Mouse (Mus musculus): ENCODE results near the gene Tmem59.

Tmem59 gene

DNA sequence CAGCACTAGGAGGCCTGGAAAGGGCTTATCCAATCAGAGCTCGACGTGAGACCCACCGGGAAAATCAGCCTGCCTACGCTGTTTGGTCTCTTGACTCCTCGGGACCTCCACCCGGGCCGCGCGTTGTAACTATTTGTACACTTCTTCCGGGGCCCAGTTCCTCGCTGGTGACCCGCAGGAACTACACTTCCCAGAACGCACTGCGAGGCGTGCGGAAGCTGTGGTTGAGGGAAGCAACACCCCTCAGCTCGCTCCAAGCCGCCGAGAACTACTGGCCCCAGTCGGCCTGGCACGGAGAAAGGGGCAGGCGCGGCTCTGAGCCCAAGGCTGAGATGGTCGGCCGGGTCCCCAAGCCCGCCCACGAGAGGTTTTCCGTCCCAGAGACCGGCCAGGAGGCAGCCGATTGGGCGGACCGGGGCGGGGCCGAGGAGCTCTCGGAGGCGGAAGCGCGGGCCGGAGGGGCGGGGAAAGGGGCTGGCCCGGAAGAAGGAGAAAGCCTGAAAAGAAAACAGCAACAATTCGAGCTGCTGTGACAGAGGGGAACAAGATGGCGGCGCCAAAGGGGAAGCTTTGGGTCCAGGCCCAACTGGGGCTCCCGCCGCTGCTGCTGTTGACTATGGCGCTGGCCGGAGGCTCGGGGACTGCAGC lies at the start of gene Tmem59:
Gene Tmem59 (plus strand): TSS at position 218 of the 648 bp plus-strand sequence.
- peak; percentile 96 for DNase-seq (ENCODE audit: low spot score)

DNA sequence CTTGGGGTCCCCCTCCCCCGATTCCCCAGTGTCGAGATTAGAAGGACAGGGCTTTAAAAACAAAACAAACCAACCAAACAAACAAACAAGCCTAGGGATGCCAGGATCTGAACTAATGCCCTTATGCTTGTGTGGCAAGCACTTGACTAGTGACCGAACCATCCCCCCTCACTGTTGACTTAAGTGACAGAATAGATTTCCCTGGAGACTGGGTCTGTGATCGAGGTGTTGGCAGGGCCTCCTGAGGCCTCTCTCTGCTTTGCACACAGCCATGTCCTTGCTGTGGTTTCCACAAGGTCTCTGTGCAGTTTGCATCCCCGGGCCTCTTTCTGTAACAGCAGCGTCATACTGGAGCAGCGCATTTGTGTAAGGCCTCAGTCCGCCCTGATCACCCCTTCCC lies 48.8 kb upstream of the Tmem59 start:
- DNase-seq (ENCODE audit: low spot score): no peak

DNA sequence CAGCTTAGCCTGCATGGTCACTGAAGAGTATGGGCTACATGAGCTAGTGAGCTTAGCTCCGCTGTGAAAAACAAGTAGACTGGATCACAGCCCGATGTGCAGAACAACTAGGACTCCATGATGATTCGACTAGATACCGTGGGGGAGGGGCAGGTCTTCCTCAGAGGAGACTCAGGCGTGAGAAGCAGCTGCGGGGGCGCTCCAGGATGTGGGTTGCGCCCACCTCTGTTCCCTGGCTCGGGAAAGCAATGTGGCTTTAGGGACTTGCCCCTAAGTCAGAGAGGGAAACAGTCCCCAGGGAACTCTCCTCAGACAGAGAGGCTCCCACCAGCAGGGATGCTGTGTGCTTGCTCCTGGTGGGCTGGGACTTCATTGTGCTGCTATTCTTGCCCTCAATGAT lies 47.7 kb upstream of the Tmem59 start:
- DNase-seq (ENCODE audit: low spot score): no peak

DNA sequence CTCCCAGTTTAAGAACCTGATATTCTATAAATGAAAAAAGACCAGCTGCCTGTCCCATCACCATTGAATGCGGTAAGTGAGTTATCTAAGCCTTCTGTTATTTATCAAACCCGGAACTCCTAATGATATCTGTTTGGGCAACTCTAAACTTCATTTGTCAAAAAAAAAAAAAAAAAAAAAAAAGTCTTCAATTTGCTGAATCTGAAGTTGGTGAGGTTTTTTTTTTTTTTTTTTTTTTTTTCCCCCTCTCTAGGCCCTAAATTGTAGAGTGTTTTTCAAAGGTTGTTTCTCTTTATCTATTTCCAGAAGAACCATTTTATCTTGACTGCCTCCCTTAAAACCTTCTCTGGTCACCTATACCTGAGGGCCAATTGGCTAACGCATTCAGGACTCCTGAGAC lies 43.3 kb upstream of the Tmem59 start:
- DNase-seq (ENCODE audit: low spot score): no peak

DNA sequence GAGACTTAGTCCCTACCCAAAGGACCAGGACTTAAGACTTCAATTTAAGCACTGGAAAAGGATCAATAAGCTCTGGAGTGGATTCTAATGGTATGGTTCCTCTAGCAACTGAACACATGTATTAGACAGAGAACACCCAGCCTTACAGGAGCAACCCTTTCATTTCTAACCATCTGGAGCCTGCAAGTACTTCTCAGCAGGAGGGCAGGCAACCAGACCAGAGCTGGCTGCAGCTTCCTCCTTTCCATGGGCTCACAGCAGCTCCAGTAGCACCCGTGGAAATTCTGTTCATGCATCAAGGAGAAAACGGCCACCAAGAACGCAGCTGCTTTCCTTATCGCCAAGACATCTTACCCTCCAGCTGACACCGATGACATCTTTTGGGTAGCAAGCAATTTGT lies 42.5 kb upstream of the Tmem59 start:
- DNase-seq (ENCODE audit: low spot score): no peak

DNA sequence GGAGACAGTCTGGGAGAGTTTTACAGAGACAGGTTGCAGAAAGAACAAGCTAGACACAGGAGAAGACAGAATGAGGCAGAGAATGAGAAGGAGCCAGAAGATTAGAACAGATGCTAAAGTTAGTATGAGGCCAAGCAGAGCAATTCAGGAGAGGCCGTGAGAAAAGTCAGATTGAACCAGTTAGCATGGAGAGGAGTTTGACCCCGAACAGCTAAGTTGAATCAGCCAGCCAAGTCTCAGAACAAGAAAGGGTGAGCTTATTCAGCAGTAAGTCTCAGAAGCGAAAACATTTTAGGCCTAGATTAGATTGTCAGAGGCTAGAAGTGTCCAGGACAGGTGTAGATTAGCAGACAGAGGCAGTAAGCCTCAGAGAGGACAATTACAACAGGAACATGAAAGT lies 41.7 kb upstream of the Tmem59 start:
- no peak for DNase-seq (ENCODE audit: low spot score)

DNA sequence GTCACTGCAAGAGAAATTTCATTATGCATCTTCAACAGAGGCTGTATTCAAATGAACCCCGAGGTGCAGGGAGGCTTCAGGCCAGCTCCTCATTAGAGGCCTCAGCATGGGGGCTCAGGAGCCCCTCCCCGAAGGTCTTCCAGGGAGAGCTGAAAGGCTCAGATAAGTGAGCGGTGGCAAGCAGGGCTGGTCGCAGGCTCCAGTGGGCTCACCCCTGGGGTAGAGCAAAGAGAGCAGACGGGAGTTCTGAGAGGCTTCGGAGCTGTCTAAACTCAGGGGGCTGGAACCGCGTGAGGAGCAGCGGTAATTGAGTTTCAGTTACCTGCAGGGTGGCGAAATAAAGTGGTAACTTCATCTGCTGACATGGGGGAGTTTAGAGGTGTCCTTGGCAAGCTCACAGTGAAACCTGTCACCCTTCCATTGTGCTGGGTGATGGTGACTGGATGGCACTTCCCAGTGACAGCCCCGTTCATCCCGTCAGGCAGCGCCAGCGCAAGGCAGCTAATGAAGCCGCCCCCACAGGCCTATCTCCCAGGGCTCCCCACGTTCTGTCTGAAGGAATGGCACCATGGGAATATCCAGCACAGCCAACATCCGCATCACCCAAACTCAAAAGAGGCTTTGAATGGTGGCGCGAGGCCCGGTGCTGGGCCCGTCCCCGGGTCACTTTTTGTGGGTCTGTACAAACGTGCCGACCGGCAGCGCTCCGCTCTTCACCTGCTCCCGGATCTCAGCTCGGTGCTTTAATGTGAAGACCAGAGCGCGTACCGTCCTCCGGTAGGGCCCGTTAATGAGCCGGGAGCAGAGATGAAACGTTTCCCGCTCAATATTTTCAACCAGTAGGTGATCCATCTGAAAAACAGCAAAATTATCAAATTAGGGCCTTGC lies 39.0 kb upstream of the Tmem59 start:
- DNase-seq (ENCODE audit: low spot score): no peak

DNA sequence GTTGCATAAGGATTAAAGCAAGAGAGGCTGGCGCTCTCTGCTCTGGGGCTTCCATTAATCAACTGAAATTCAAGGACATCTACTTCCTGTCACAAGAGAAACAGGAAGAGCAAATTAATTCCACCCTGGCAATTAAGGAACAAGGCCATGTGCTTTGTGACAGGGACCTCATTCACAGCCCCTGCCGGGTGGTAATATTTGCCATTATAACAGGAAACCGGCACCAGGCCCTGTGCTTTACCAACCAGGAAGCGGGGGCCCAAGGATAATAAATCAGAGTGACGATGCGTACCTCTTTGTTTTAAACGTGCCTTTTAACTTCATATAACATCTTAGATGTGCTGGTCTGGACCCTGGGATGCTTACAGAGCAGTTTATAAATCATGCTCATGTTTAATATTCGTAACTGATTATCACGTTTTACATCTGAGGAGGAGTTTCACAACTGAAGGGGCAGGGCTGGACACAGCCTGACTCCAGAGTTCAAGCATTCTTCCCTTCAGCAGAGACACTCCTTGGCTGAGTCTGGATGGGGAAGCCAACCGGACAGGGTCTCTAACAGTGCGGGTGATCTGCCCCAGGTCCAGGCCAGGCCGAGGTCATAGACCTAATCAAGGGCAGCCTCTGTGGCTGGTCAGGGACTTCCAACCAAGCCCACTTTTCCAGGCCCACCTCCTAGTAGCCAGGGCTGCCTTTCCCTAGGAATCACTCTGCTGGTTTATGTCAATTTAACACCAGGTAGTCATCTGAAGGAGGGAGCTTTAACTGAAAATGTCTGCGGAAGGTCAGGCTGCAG lies 38.2 kb upstream of the Tmem59 start:
- DNase-seq (ENCODE audit: low spot score): no peak

DNA sequence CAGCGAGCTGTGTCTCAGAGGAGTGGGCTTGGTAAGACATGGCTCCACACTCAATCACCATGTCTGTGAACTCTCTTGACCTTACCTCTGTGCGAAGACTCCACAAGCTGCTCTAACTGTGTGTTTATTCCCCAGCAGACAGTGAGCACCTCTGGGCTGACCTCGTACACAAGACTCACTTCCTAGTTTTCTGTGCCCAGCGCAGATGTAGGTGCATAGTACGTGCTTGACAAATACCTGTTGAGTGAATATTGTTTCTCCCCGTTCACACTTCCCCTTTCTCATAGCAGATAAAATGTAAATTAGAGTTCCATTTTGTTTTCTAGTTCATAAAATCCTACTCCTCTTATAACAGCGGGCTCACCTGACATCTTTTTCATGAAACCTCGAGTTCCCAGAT lies 34.7 kb upstream of the Tmem59 start:
- DNase-seq (ENCODE audit: low spot score): no peak

DNA sequence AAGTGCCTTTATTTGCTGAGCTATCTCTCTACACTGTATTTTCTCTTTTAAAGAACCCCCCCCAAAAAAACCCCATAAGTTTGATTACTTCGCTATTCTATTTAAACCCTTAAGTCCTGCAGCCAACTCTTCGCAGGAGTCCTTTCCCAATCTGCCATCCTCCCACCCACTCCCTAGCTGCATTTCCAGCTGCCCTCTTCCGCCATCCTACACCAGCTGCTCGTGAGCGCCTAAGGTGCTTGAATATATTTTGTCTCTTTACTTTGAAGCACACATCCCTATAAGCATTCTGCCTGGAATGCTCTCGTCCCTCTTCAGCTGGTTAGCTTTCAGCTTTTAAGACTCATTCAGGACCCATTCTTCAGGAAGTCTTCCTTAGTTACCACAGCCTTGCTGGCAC lies 27.2 kb upstream of the Tmem59 start:
- no peak for DNase-seq (ENCODE audit: low spot score)

DNA sequence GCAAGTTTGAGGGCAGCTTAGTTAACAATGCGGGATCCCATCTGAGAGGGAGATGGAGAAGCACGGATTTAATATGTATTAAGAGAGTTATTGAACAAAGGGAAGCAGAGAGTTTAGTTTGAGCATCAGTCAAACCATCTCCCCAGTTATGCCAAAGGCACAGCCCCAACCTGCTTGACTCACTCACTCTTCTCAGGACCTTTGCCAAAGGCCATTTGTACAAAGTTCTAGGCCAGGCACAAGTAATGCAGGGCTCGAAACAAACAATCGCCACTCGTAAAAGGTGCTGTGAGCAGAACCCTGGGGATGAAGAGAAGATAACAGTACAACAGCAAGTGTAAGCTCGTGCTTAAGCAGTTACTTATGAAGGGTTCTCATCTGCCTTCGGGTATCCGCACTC lies 25.6 kb upstream of the Tmem59 start:
- no peak for DNase-seq (ENCODE audit: low spot score)

DNA sequence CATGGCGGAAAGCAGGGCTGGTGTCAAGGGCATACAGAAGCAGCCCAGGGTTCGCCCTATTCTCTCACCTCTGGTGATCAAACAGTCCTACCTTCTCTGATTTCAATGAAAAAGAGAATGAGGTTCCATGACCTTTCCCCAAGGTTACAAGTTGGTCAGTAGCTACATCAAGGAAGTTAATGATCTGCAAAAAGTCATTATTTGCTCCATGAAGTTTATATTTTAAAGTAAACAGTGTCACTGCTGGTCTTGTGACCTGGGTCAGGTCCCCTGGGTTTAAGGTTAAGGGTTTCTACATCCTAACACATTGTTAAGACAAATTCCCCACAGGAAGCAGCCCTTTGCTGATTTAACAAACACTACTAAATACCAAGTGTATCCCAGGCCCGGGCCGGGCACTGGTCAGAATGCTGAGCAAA lies 21.2 kb upstream of the Tmem59 start:
- no peak for DNase-seq (ENCODE audit: low spot score)

DNA sequence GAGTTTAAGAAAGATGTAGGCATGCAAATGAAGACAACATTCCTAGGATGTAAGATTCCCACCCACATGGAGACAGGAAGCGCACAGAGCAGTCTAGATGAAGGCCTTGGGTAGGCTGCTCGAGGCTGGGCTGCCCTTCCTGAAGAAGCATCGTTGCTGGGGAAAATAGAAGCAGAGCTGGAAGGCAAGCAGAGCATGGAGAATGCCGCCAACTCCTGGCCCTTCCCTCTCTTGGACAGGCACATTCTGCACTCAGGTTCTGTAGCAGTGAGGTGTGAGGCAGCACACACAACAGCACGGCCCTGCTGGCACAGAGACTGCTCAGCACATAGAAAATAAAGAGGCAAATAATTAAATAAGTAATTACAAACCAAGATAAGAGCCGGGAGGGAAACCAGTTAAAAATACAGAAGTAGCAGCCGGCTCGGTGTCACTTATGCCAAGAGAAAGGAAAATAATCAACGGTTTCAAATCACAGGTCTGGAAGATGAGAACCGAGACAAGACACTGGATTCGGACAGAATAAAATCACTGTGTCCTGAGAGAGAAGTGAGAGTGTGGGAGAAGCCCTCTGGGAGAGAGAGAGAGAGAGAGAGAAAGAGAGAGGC lies 18.9 kb upstream of the Tmem59 start:
- DNase-seq (ENCODE audit: low spot score): no peak

DNA sequence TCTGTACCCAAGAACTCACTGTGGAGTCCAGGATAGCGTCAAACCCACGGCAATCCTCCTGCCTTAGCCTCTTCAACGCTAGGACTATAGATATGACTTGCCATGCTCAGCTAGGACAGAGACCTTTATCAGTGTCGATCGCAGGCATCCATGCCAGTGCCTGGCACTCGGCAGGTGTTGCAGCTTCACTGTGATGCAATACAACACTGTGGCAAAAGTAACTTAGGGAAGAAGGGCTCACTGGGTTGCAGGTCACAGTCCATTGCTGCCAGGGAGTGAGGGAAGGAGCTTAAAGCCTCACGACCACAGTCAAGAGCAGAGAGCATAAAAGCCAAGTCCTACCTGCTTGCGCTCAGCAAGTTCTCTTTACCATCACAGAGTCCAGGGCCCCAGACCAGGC lies 18.0 kb upstream of the Tmem59 start:
- DNase-seq (ENCODE audit: low spot score): no peak

DNA sequence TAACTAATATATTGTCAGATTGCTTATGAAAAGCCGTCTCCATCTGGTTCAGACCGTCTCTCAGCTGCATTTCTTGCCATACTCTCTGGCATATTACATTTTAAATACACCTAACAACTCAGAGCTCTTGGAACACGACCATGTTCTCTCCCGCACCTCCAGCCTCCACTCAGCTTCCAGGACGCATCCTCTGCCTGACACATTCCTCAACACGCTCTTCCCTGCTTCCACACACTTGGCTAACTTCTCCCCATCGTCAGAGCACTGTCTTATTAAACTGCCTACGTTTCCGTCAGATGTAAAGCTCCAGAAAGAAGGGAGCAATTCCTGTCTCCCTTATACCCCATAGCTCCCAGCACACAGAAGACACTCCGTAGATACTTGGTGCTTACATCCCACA lies 14.9 kb upstream of the Tmem59 start:
- no peak for DNase-seq (ENCODE audit: low spot score)

DNA sequence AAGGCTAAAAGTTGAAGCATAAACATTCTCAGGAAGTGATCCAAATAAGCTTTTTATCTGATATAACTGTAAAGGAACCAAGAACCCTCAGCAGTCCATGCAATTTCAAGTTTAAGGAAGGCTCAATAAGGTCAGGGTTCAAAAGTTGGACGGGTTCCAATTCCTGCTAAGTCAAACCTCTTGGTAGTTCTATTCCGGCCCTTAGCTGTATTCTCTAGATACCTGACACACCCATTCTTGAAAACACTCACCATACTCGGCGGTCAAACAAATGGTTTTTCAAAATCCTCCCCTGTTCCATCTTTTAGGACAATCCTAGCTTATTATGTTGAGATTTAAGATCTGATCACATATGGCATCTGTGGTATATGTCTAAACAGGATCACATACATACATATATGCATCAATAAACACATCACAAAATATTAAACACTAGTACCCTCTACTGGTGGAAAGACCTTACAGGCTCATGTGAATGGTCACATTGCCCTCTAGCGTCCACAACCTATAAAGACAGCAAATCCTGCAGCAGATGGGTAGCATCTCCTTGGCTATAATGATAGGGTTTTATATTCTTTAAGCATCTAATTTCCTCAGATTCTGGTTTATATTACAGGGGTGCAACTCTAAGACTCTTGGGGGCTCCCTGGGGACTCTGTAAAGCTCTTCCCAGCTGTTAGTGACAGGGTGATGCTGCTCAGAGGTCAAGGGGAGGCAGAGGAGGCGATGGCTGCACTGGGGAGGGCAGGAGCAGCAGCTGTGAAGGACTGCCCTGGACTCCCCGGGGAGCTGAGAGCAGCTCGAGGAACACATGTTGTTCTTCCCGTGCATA lies 14.2 kb upstream of the Tmem59 start:
- DNase-seq (ENCODE audit: low spot score): peak; percentile 59

DNA sequence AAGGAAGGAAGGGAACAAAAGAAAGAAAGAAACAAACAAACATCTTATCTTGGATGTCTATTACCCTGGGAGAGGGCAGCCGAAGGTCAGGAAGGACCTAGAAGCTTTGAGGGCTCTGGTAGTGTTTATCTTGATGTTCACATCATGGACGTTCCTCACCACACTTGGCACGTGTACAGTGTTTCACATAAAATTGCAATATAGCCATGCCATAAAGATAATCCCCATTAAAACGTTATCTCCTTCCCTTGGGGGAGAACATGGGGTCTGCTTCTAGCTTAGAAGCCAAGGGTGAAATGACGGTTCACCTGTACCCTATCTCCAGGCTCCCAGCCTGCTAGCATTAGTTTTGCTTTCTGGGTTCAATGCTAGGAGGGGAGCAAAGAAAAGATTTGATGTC lies 11.5 kb upstream of the Tmem59 start:
- DNase-seq (ENCODE audit: low spot score): no peak

DNA sequence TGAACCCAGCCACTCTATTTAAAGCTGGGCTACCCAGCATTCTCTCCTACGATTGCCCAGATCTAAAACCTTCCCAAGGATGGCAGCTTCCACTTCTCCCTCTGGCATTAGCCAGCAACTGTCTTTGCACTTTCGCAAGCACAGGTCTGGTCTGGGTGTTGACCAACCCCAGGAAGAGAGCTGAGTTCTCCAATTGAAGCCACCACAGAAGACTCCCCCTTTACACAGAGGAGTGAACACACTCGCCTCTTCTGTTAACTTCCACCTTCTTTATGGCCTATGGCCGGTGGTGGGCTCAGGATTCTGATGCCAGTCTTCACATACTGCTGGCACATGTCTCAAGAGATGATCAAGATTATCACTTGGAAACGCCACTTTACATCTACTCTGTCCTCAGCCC lies 10.4 kb upstream of the Tmem59 start:
- DNase-seq (ENCODE audit: low spot score): no peak

DNA sequence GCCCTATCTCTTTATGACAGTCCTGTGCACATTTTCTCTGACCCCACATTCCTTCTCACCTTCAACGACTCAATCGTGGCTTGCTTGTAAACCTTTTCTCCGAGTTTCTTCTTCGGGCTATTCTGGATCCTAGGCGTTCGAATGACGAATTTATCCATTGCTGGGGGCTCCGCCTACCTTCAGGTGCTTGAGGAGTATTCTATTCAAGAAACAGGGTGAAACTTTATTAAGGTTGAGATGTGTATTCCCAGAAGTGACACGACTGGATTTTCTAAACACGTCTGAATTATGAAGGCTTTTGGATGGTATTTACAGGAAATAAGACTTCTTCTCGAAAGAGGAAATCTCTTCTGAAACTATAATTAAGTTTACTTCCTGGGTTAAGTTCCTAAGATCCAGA lies 693 bp upstream of the Tmem59 start:
- DNase-seq (ENCODE audit: low spot score): no peak

DNA sequence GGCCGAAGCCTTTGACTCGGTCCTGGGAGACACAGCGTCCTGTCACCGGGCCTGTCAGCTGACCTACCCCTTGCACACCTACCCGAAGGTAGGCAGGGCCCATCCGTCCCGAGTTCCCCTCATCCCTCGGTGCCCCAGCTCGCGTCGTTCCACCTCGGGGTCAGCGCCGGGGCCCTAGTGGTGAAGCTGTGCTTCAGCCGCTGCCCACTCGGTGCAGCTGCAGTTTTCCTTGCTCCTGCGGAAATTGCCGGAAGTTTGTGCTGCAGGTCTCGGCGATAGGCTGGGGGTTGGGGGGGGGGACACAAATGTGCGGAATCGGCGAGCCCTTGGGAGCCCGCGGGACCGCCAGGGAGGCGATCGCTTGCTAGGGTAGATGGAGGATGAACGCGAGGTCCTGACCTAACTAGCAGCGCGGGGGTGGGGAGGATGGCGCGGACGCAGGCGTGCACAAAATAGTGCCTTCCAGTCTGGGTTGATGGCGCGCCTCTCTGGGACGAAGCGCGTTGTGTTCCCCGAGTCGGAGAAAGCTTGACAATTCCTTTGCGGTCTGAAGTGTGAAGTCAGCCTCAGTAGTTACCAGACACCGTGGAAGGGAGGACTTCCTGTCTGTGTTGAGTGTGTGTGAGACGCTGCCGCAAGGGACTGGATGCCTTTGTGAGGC lies 761 bp downstream of the Tmem59 start, which contains the start of gene Tceanc2:
Gene Tceanc2 (minus strand): TSS at position 287 of the 661 bp plus-strand sequence.
- DNase-seq (ENCODE audit: low spot score): peak; percentile 20

DNA sequence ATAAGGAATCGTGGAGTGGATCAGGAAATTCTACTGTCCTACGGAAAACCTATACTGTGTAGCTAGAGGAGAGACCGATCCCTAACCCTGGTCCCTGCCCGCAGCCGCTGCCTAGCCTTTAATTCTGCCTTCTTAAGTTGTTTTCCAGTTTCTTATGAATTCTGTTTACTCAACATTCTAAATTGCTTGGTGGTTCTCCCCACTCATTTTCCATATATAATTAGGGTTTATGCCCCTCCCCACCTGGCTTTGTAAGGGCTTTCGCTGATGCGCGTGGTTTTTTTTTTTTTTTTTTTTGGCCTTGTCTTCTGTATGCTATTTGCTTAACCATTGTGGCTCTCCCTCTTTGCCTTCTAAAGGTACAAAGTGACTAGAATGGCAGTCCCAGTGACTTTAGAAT lies 1.4 kb downstream of the Tmem59 start:
- DNase-seq (ENCODE audit: low spot score): no peak
